In genomic region chr4:117867823-117868222, GRCm38 (mm10) we compare ENCODE assay signal across 8 mouse cellular contexts. TPM values are rescaled to one million over a fixed set of nuclear protein-coding genes. Genes with fewer than 3 reads are reported as not detected.
DNase-seq lines count a peak whose midpoint lies in the region; ATAC-seq lines count a peak whose summit lies in the region.

No protein-coding gene starts in this region.

- WGBS in heart, embryonic 12.5 days, result 17% methylated on average over 24 of the region's 24 CpGs

- peaks cover 25% of the 10 kb centered on the region for H3K4me1 ChIP-seq in heart, embryonic 12.5 days (replicated peaks)

- peak overlapping the region; percentile 18 for H3K4me2 ChIP-seq in heart, embryonic 12.5 days

- peak overlapping the region; percentile 3 for H3K9ac ChIP-seq in heart, embryonic 12.5 days

- ATAC-seq in cerebellum, adult (ENCODE audit: insufficient number of reproducible peaks, low FRiP score, low TSS enrichment), result no peak
- ATAC-seq in heart, embryonic 12.5 days (ENCODE audit: insufficient number of reproducible peaks, low FRiP score), result no peak
- ATAC-seq in megakaryocyte, adult 5-6 weeks (ENCODE audit: poor library complexity, severe bottlenecking), result peak; percentile 57

- H3K27me3 ChIP-seq in heart, embryonic 12.5 days (replicated peaks), result peaks cover 38% of the 10 kb centered on the region

- H3K27ac ChIP-seq in heart, embryonic 12.5 days (ENCODE audit: poor library complexity, severe bottlenecking), result no peak overlapping the region

- H3K36me3 ChIP-seq in heart, embryonic 12.5 days, result no peaks in the 10 kb centered on the region

- H3K4me3 ChIP-seq in heart, embryonic 12.5 days, result no peak overlapping the region

- H3K9me3 ChIP-seq in heart, embryonic 12.5 days (replicated peaks), result no peaks in the 10 kb centered on the region

- DNase-seq in cerebellum, adult 18-20 months, result peak; percentile 56 to 59
- peak; percentile 53 for DNase-seq in ES-CJ7 (ENCODE audit: low read depth, low spot score)
- peak; percentile 72 for DNase-seq in embryo, embryonic 9.5 days (ENCODE audit: extremely low spot score)
- DNase-seq in kidney, postnatal 25 days, result peak; percentile 73 to 74
- DNase-seq in spleen, postnatal 4 days (ENCODE audit: low spot score in 2 of 2), result peak; percentile 70 to 84

RNA-seq across cellular contexts. Expression of gene Ccdc24, which starts 4.5 kb away (rescaled TPM):
- polyA plus RNA-seq in heart, embryonic 12.5 days (2016; fragmentation: Nextera tagmentation; extraction: Ambion mirVana), result 0.74 and 0.91 TPM in 2 replicates
- not detected in 2 replicates for total RNA-seq in megakaryocyte, adult 5-6 weeks (2015)
- total RNA-seq in megakaryocyte, adult 5-6 weeks (2017), result not detected in 2 replicates

RNA-seq across cellular contexts. Expression of gene B4galt2, which starts 15.5 kb away (rescaled TPM):
- polyA plus RNA-seq in heart, embryonic 12.5 days (2016; fragmentation: Nextera tagmentation; extraction: Ambion mirVana), result 18.3 and 19.4 TPM in 2 replicates
- total RNA-seq in megakaryocyte, adult 5-6 weeks (2015), result not detected in 2 replicates
- total RNA-seq in megakaryocyte, adult 5-6 weeks (2017), result 0.61 TPM in 1 of 2 replicates, not detected in the other

RNA-seq across cellular contexts. Expression of gene Atp6v0b, which starts 19.3 kb away (rescaled TPM):
- polyA plus RNA-seq in heart, embryonic 12.5 days (2016; fragmentation: Nextera tagmentation; extraction: Ambion mirVana), result 183 and 196 TPM in 2 replicates
- total RNA-seq in megakaryocyte, adult 5-6 weeks (2015), result 482 and 584 TPM in 2 replicates
- total RNA-seq in megakaryocyte, adult 5-6 weeks (2017), result 229 and 245 TPM in 2 replicates

RNA-seq across cellular contexts. Expression of gene Dph2, which starts 24.0 kb away (rescaled TPM):
- polyA plus RNA-seq in heart, embryonic 12.5 days (2016; fragmentation: Nextera tagmentation; extraction: Ambion mirVana), result 12.4 and 12.9 TPM in 2 replicates
- total RNA-seq in megakaryocyte, adult 5-6 weeks (2015), result 5.2 and 6.5 TPM in 2 replicates
- total RNA-seq in megakaryocyte, adult 5-6 weeks (2017), result 4.1 and 4.3 TPM in 2 replicates

RNA-seq across cellular contexts. Expression of gene Slc6a9, which starts 33.5 kb away (rescaled TPM):
- polyA plus RNA-seq in heart, embryonic 12.5 days (2016; fragmentation: Nextera tagmentation; extraction: Ambion mirVana), result 10.3 and 10.8 TPM in 2 replicates
- 0.76 and 2.6 TPM in 2 replicates for total RNA-seq in megakaryocyte, adult 5-6 weeks (2015)
- total RNA-seq in megakaryocyte, adult 5-6 weeks (2017), result 1.9 and 6.1 TPM in 2 replicates
